In the genomic region with DNA sequence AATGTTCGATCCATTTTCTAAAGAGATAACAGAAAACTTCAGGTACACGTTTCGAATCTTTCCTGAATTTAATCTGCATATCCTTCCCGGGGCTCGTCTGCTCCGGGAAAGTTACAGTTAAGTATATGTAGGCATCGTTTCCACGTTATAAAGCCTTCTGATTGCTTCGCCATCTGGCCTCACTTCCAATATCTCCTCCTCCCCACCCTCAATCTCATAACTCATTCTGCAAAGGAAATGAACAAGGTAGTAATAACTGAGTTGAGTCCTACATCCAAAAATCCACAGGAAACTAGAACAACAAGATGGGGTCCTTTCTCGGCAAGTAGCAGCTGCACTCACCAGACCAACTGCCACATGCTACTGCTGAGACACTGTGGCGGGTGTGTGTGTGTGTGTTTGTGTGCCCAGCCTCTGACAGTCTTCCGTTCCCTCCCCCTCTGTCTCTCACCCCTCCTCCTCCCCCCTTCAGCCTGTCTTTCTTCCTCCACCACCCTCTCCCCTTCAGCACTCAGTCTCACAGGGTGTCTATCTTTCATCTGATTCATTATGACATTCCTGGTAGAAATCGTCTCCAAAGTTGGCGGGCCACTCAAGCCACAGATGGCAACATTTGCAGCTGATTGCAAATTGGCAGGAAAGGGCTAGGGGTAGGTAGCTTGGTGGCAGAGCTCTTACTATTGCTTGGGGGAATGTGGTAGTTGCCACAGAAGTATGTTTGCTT, we compare ENCODE assay signal across 9 mouse cellular contexts. TPM values are rescaled to one million over a fixed set of nuclear protein-coding genes. Genes with fewer than 3 reads are reported as not detected.
DNase-seq lines count a peak whose midpoint lies in the region; ATAC-seq and TF ChIP-seq lines count a peak whose summit lies in the region.
"Had no signal": no experiment of that assay in that cellular context is flagged by ENCODE, and none has a peak within 500 bp of the region (broad histone marks: within the 10 kb centered on the region; RNA-seq: fewer than 3 reads in every experiment).

No protein-coding gene starts in this region.

- H3K27ac ChIP-seq in limb, embryonic 12.5 days = peak overlapping the region; percentile 23; the same call in 1 of the 2 replicates
- H3K27ac ChIP-seq in limb, embryonic 10.5 days = no peak overlapping the region
- H3K27ac ChIP-seq in forebrain, postnatal 0 days (ENCODE audit: low read depth, low read length) = peak overlapping the region; percentile 80
- H3K27ac ChIP-seq: heart, embryonic 13.5 days had no signal

- H3K9me3 ChIP-seq in limb, embryonic 12.5 days = no peaks in the 10 kb centered on the region
- no peaks in the 10 kb centered on the region for H3K9me3 ChIP-seq in limb, embryonic 10.5 days (replicated peaks)
- H3K9me3 ChIP-seq in forebrain, postnatal 0 days (ENCODE audit: low read length) = no peaks in the 10 kb centered on the region
- H3K9me3 ChIP-seq: heart, embryonic 13.5 days had no signal

- H3K4me3 ChIP-seq in limb, embryonic 12.5 days (replicated peaks) = no peak overlapping the region
- H3K4me3 ChIP-seq in limb, embryonic 10.5 days = no peak overlapping the region
- H3K4me3 ChIP-seq in forebrain, postnatal 0 days (ENCODE audit: low read depth, low read length) = no peak overlapping the region
- H3K4me3 ChIP-seq: heart, embryonic 13.5 days had no signal

- no peak overlapping the region for H3K4me2 ChIP-seq in limb, embryonic 12.5 days
- H3K4me2 ChIP-seq in forebrain, postnatal 0 days (ENCODE audit: low read depth) = peak overlapping the region; percentile 29
- H3K4me2 ChIP-seq: heart, embryonic 13.5 days had no signal

- H3K9ac ChIP-seq in limb, embryonic 12.5 days (replicated peaks) = no peak overlapping the region
- no peak overlapping the region for H3K9ac ChIP-seq in forebrain, postnatal 0 days
- H3K9ac ChIP-seq: heart, embryonic 13.5 days had no signal

- intact Hi-C loops in left cerebral cortex, postnatal 36 days (cut with DNase I) = loop anchor here (2.0 to 5.0 kb wide), 2 partner anchors 18 to 100 kb away; a partner anchor contains a TSS
- intact Hi-C loops in heart, postnatal 25 days (cut with DNase I) = no loop called here
- intact Hi-C loops in heart, postnatal 14 days (cut with DNase I) = no loop called here

- DNase-seq in limb, embryonic 10.5 days (ENCODE audit: low spot score) = no peak
- peak; percentile 88 for DNase-seq in forebrain, postnatal 0 days
- DNase-seq in left cerebral cortex, postnatal 36 days (ENCODE audit: low spot score in 2 of 2) = peak; percentile 46 to 55
- peak; percentile 76 for DNase-seq in thymus, postnatal 14 days
- no peak for DNase-seq in lung, postnatal 25 days (ENCODE audit: low spot score)
- DNase-seq in heart, postnatal 25 days (ENCODE audit: low spot score) = no peak
- no peak for DNase-seq in heart, postnatal 14 days

- WGBS in limb, embryonic 12.5 days = 67% methylated on average over 14 of the region's 14 CpGs
- 84% methylated on average over 14 of the region's 14 CpGs for WGBS in limb, embryonic 10.5 days
- 58% methylated on average over 14 of the region's 14 CpGs for WGBS in forebrain, postnatal 0 days

- no peaks in the 10 kb centered on the region for H3K4me1 ChIP-seq in limb, embryonic 12.5 days (replicated peaks)
- H3K4me1 ChIP-seq in limb, embryonic 10.5 days = peaks cover 7% of the 10 kb centered on the region; the same call in 1 of the 2 replicates
- no peaks in the 10 kb centered on the region for H3K4me1 ChIP-seq in forebrain, postnatal 0 days (ENCODE audit: insufficient read depth)

- no peak for TF ChIP-seq CTCF in forebrain, postnatal 0 days (IDR thresholded peaks at IDR 0.05; ENCODE audit: low read depth)

- no peaks in the 10 kb centered on the region for H3K36me3 ChIP-seq in limb, embryonic 12.5 days
- H3K36me3 ChIP-seq in limb, embryonic 10.5 days = no peaks in the 10 kb centered on the region
- H3K36me3 ChIP-seq in forebrain, postnatal 0 days (ENCODE audit: insufficient read depth) = no peaks in the 10 kb centered on the region
- H3K36me3 ChIP-seq: heart, embryonic 13.5 days had no signal

- ATAC-seq in limb, embryonic 12.5 days (ENCODE audit: insufficient number of reproducible peaks, insufficient read depth, low FRiP score, low TSS enrichment, low read depth) = no peak
- peak; percentile 84 for ATAC-seq in forebrain, postnatal 0 days

- H3K27me3 ChIP-seq in limb, embryonic 12.5 days = no peaks in the 10 kb centered on the region
- H3K27me3 ChIP-seq in limb, embryonic 10.5 days (ENCODE audit: low read depth, poor library complexity, severe bottlenecking) = no peaks in the 10 kb centered on the region
- no peaks in the 10 kb centered on the region for H3K27me3 ChIP-seq in forebrain, postnatal 0 days (ENCODE audit: insufficient read depth, low read length)
- H3K27me3 ChIP-seq: heart, embryonic 13.5 days had no signal

RNA-seq across cellular contexts. Expression of a gene that starts 28.0 kb away (rescaled TPM):
- 9.6 and 11.4 TPM in 2 replicates for polyA plus RNA-seq in limb, embryonic 12.5 days (2016; fragmentation: Nextera tagmentation; extraction: Ambion mirVana)
- polyA plus RNA-seq in limb, embryonic 10.5 days (2016; fragmentation: Nextera tagmentation; extraction: Ambion mirVana) = 2.9 and 4.4 TPM in 2 replicates
- total RNA-seq in forebrain, postnatal 0 days (2014; rRNA removed) = 1.9 and 3.0 TPM in 2 replicates
- 1.9 and 2.4 TPM in 2 replicates for polyA plus RNA-seq in forebrain, postnatal 0 days (2015; fragmentation: Nextera tagmentation; extraction: Ambion mirVana)
- 10 to 100 TPM; 18.2 to 20.7 TPM for total RNA-seq in left cerebral cortex, postnatal 36 days (2021)
- 1 to 10 TPM; 3.4 to 3.6 TPM for total RNA-seq in heart, postnatal 25 days (2021)
- 1 to 10 TPM; 3.0 to 4.7 TPM for total RNA-seq in heart, postnatal 14 days (2021)

RNA-seq across cellular contexts. Expression of a gene that starts 32.8 kb away (rescaled TPM):
- 207 and 209 TPM in 2 replicates for polyA plus RNA-seq in limb, embryonic 12.5 days (2016; fragmentation: Nextera tagmentation; extraction: Ambion mirVana)
- polyA plus RNA-seq in limb, embryonic 10.5 days (2016; fragmentation: Nextera tagmentation; extraction: Ambion mirVana) = 240 and 264 TPM in 2 replicates
- total RNA-seq in forebrain, postnatal 0 days (2014; rRNA removed) = 85.0 and 99.5 TPM in 2 replicates
- 132 and 142 TPM in 2 replicates for polyA plus RNA-seq in forebrain, postnatal 0 days (2015; fragmentation: Nextera tagmentation; extraction: Ambion mirVana)
- 10 to 100 TPM; 44.4 to 52.1 TPM for total RNA-seq in left cerebral cortex, postnatal 36 days (2021)
- 10 to 100 TPM; 15.9 to 18.8 TPM for total RNA-seq in heart, postnatal 25 days (2021)
- total RNA-seq in heart, postnatal 14 days (2021) = 10 to 100 TPM; 22.9 to 23.8 TPM

RNA-seq across cellular contexts. Expression of a gene that starts 33.5 kb away (rescaled TPM):
- polyA plus RNA-seq in limb, embryonic 12.5 days (2016; fragmentation: Nextera tagmentation; extraction: Ambion mirVana) = 47.9 and 48.6 TPM in 2 replicates
- polyA plus RNA-seq in limb, embryonic 10.5 days (2016; fragmentation: Nextera tagmentation; extraction: Ambion mirVana) = 18.1 and 27.4 TPM in 2 replicates
- total RNA-seq in forebrain, postnatal 0 days (2014; rRNA removed) = 31.2 and 31.5 TPM in 2 replicates
- polyA plus RNA-seq in forebrain, postnatal 0 days (2015; fragmentation: Nextera tagmentation; extraction: Ambion mirVana) = 21.5 and 31.1 TPM in 2 replicates
- total RNA-seq in left cerebral cortex, postnatal 36 days (2021) = 10 to 100 TPM; 36.7 to 41.2 TPM
- 10 to 100 TPM; 31.3 to 31.6 TPM for total RNA-seq in heart, postnatal 25 days (2021)
- total RNA-seq in heart, postnatal 14 days (2021) = 10 to 100 TPM; 32.9 to 33.8 TPM

RNA-seq across cellular contexts. Expression of a gene that starts 39.4 kb away (rescaled TPM):
- polyA plus RNA-seq in limb, embryonic 12.5 days (2016; fragmentation: Nextera tagmentation; extraction: Ambion mirVana) = 45.1 and 54.3 TPM in 2 replicates
- polyA plus RNA-seq in limb, embryonic 10.5 days (2016; fragmentation: Nextera tagmentation; extraction: Ambion mirVana) = 42.3 and 45.2 TPM in 2 replicates
- 21.0 and 28.7 TPM in 2 replicates for total RNA-seq in forebrain, postnatal 0 days (2014; rRNA removed)
- polyA plus RNA-seq in forebrain, postnatal 0 days (2015; fragmentation: Nextera tagmentation; extraction: Ambion mirVana) = 29.4 and 29.8 TPM in 2 replicates
- total RNA-seq in left cerebral cortex, postnatal 36 days (2021) = 10 to 100 TPM; 18.8 to 19.3 TPM
- 10 to 100 TPM; 29.3 to 31.4 TPM for total RNA-seq in heart, postnatal 25 days (2021)
- 10 to 100 TPM; 20.5 to 25.0 TPM for total RNA-seq in heart, postnatal 14 days (2021)

Comparison
In these comparisons a context has a peak if more than half of its experiments do, and no peak if none do; other contexts are left out.
1. DNase-seq: peak in forebrain, postnatal 0 days (single experiment), left cerebral cortex, postnatal 36 days (2 of 2) and thymus, postnatal 14 days (single experiment); none in limb, embryonic 10.5 days (single experiment), lung, postnatal 25 days (single experiment), heart, postnatal 25 days (single experiment) and heart, postnatal 14 days (0 of 2).